8 mouse cellular contexts compared by ENCODE assay signal in genomic region chr2:26915927-26916728, GRCm38 (mm10). TPM values are rescaled to one million over a fixed set of nuclear protein-coding genes. Genes with fewer than 3 reads are reported as not detected.
A peak's percentile ranks its signal among the peaks of the same experiment; 100 is the strongest.
DNase-seq lines count a peak whose midpoint lies in the region; ATAC-seq and TF ChIP-seq lines count a peak whose summit lies in the region.

Gene Surf2, plus strand, starts transcription at chr2:26916367.
Gene Surf1, minus strand, starts transcription at chr2:26916530.

- no peak for DNase-seq in ES-E14 (ENCODE audit: low read depth, low spot score)
- DNase-seq in cerebellum, adult 8-10 months = peak; percentile 77
- peak; percentile 74 for DNase-seq in forelimb bud, embryonic 11.5 days (ENCODE audit: low read depth, low spot score)
- peak; percentile 77 for DNase-seq in heart, postnatal 4 days
- peak; percentile 86 to 87 for DNase-seq in layer of hippocampus, adult 8-10 months (ENCODE audit: low spot score in 2 of 2)
- DNase-seq in lung, embryonic 14.5 days = peak; percentile 88
- DNase-seq in testis, postnatal 14 days (ENCODE audit: low spot score) = peak; percentile 74

- peaks cover 0 to 6% of the 10 kb centered on the region in 2 experiments; a peak in 1 of 4 replicates for H3K4me1 ChIP-seq in ES-E14 (ENCODE audit: control insufficient read depth in 2 of 2, insufficient read depth in 2 of 2, low read length in 2 of 2, poor library complexity in 1 of 2)
- peaks cover 2% of the 10 kb centered on the region; the same call in 1 of the 2 replicates for H3K4me1 ChIP-seq in lung, embryonic 14.5 days (ENCODE audit: insufficient read depth)

- H3K4me2 ChIP-seq in lung, embryonic 14.5 days = peak within 1 kb of the TSS; percentile 96

- no peaks in the 10 kb centered on the region for H3K27me3 ChIP-seq in lung, embryonic 14.5 days (ENCODE audit: insufficient read depth, low read length)

- no peaks in the 10 kb centered on the region for H3K9me3 ChIP-seq in ES-E14 (ENCODE audit: control insufficient read depth, insufficient read depth, low read depth, low read length)
- H3K9me3 ChIP-seq in lung, embryonic 14.5 days (ENCODE audit: low read depth, low read length) = no peaks in the 10 kb centered on the region

- in situ Hi-C loops in ES-E14 (cut with MboI; ENCODE audit: low sequenced_read_pairs in 2 of 2, unreplicated experiment in 2 of 2) = loop anchor here in 1 of 2 experiments (25.0 kb wide), 1 partner anchor 479 kb away; the partner anchor contains the start of gene Sec16a

- H3K9ac ChIP-seq in ES-E14 (ENCODE audit: insufficient read depth, low read depth, low read length, poor library complexity, severe bottlenecking) = peak within 1 kb of the TSS; percentile 78
- H3K9ac ChIP-seq in lung, embryonic 14.5 days = peak within 1 kb of the TSS; percentile 74

- under 1% methylated on average over 47 of the region's 47 CpGs for WGBS in lung, embryonic 14.5 days

- H3K36me3 ChIP-seq in ES-E14 (ENCODE audit: control insufficient read depth, insufficient read depth, low read length, poor library complexity, severe bottlenecking) = peaks cover 68% of the 10 kb centered on the region
- peaks cover 70% of the 10 kb centered on the region for H3K36me3 ChIP-seq in lung, embryonic 14.5 days (ENCODE audit: insufficient read depth)

- H3K27ac ChIP-seq in ES-E14 (ENCODE audit: insufficient read depth, low read depth, low read length, poor library complexity, severe bottlenecking) = 0 out of 2 replicates have a peak within 1 kb of the TSS, but pooled peaks have one; percentile 3
- H3K27ac ChIP-seq in lung, embryonic 14.5 days (ENCODE audit: low read depth) = peak within 1 kb of the TSS; percentile 61

- no peak for TF ChIP-seq CTCF in lung, embryonic 14.5 days (IDR thresholded peaks at IDR 0.05; ENCODE audit: low read depth)

- ATAC-seq in lung, embryonic 14.5 days (ENCODE audit: insufficient read depth) = peak; percentile 71
- ATAC-seq in neutrophil, adult 5-6 weeks (ENCODE audit: extremely low read depth, insufficient number of reproducible peaks, low FRiP score, poor library complexity, severe bottlenecking) = peak; percentile 87

- H3K4me3 ChIP-seq in ES-E14 (ENCODE audit: insufficient read depth in 1 of 2, low read depth in 1 of 2, low read length in 2 of 2, poor library complexity in 1 of 2, severe bottlenecking in 1 of 2) = peak within 1 kb of the TSS; percentile 69 to 86
- peak within 1 kb of the TSS; percentile 76 for H3K4me3 ChIP-seq in lung, embryonic 14.5 days (ENCODE audit: low read depth, low read length)

TF ChIP-seq in ES-E14, 5 proteins besides CTCF, POLR2A, EP300 and RAD21:
- no peak for TF ChIP-seq CHD2 (IDR thresholded peaks at IDR 0.05; ENCODE audit: low read depth, low read length)
- TF ChIP-seq ZNF384 (IDR thresholded peaks at IDR 0.05; ENCODE audit: low read depth, low read length) = no peak
- no peak for TF ChIP-seq ZC3H11A (IDR thresholded peaks at IDR 0.05; ENCODE audit: borderline replicate concordance, low read depth, low read length)
- no peak for TF ChIP-seq HCFC1 (IDR thresholded peaks at IDR 0.05; ENCODE audit: borderline replicate concordance, insufficient read depth, low read length)
- TF ChIP-seq MAFK (IDR thresholded peaks at IDR 0.05; ENCODE audit: insufficient read depth, low read depth, low read length) = no peak

RNA-seq across cellular contexts. Expression of gene Surf2, which starts in this region (rescaled TPM):
- 32.3 and 35.8 TPM in 2 replicates for total RNA-seq in ES-E14 (2012; rRNA removed)
- total RNA-seq in heart, postnatal 4 days (2021) = 10 to 100 TPM; 16.4 to 17.4 TPM
- total RNA-seq in layer of hippocampus, adult 8-10 months (2022) = 10 to 100 TPM; 36.2 to 42.4 (median 37.7) TPM
- 33.2 and 35.5 TPM in 2 replicates for polyA plus RNA-seq in lung, embryonic 14.5 days (2014; fragmentation: Nextera tagmentation; extraction: Ambion mirVana)
- total RNA-seq in neutrophil, adult 5-6 weeks (2017) = 40.9 and 44.7 TPM in 2 replicates

RNA-seq across cellular contexts. Expression of gene Surf1, which starts in this region (rescaled TPM):
- total RNA-seq in ES-E14 (2012; rRNA removed) = 50.7 and 53.3 TPM in 2 replicates
- 10 to 100 TPM; 40.7 to 41.9 TPM for total RNA-seq in heart, postnatal 4 days (2021)
- 100 to 1,000 TPM; 102 to 124 (median 112) TPM for total RNA-seq in layer of hippocampus, adult 8-10 months (2022)
- polyA plus RNA-seq in lung, embryonic 14.5 days (2014; fragmentation: Nextera tagmentation; extraction: Ambion mirVana) = 41.5 and 43.6 TPM in 2 replicates
- total RNA-seq in neutrophil, adult 5-6 weeks (2017) = 74.5 and 91.8 TPM in 2 replicates
